Mouse (Mus musculus) kidney, adult 9 months (tissue): ENCODE data around the gene Srbd1.

ENCODE experiments used
- DNase-seq: peaks from one replicate; pipeline ENCODE4 v3.0.0; 2022

Gene Srbd1

DNA sequence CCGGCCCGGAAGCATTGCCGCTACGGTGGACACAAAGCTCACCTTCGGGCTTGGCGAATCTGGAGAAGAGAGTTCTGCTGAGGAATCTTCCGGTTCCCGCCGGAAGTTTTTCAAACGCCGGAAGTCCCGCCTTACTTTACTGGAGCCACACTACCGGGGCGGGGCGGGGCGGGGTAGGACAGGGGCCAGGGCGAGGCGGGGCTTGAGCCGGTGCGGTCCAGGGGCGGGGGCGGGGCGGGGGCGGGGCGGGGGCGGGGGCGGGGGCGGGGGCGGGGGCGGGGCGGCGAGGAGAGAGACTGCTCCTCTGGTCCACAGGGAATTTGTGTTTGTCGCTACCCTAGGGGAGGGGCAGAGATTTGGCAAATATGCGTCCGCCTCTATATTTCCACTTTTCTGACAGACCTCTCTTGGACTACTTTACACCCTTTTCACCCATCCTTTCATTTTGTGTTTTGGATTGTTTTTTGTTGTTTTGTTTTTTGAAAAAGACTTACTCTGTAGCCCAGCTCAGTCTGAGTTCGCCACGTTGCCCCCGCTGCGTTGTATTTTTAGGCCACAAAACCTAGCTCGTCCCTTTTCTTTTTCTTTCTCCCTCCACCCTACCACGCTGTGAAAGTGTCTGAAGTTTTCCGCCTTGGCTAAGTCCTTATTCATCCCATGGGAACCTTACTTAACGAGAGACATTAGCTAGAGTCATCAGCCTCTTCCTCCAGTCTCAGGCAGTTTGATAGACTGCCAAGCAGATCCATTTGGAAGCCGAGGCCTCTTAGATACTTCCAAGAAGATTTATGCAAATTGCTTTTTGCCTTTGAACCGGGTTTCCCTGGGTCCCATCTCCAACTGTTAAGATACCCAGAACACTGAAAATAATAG lies at the start of gene Srbd1:
Srbd1 (minus strand) TSS at position 97 of the 873 bp plus-strand sequence.
- DNase-seq: peak; percentile 95

DNA sequence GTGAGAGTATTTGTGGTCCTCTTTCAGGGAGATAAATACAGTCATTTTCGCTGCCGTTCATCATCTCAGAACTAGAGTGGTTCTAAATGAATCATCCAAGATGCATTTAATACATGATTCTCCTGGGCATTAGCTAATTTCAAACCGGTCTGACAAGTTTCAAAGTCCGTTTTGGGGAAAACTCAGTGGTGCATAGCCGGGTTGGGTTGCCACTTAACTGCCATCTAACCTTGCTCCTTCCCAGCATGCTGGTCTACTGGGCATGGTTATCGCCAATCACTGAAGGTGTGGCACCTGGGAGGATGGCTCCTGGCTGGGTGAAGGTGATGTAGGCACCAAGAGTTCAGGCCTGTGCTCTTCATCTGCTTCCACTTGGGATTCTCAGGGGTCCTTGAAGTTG lies 49.0 kb upstream of the Srbd1 start:
- peak; percentile 86 for DNase-seq

- DNase-seq: no peak
Measured at GRCm38 (mm10) chr17:86187777-86188176, 42.8 kb upstream of the Srbd1 start.

GRCm38 (mm10) chr17:86185584-86185983 lies 40.6 kb upstream of the Srbd1 start:
- DNase-seq: no peak

DNA sequence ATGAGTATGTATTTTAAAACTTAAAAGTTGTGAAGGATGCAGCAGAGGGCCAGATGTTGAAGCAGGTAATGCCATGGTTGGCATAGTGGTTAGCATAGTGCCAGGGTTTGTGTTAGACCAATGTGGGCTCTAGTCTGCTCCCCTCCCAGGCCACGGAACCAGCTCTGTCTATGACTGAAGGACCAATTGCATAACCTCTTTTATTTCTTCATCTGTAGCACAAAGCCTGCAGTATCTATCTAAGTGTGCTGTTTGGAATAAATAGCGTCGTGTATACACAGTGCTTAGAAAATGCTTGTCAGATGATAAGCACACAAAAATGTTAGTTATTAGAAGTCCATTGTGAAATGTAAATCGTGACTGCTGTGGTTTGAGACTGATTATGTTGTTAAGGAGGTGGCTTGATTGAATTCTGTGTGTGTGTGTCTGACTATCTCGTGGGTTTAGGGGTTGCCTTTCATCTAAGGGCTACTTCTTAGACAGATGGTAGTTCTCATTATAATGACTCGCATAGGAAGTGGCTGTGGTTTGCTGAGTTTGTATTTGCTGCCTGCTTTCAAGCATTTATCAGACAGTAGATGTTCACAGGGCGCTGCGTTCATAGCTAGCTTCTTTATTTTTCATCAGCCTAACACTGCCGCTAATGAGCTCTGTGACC lies 39.7 kb upstream of the Srbd1 start:
- DNase-seq: no peak

DNA sequence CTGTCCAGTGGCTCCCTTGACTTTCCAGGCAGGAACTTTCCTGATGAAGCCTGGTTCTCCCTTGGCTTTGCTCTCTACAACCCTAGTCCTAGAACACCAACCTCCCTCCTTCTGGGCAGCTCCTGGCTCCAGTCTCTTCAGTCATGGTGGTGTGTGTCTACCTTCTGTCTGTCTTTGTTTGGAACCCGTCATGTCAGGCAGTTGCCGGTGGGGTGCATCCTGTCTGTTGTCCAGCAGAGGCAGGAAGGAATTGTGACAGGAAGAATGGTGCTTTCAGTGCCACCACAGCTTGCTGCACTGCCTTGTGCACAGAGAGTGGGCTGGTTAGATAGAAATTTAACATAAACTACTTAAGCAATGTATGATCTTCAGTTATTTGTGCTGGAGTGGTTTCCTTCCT lies 38.8 kb upstream of the Srbd1 start:
- no peak for DNase-seq

DNA sequence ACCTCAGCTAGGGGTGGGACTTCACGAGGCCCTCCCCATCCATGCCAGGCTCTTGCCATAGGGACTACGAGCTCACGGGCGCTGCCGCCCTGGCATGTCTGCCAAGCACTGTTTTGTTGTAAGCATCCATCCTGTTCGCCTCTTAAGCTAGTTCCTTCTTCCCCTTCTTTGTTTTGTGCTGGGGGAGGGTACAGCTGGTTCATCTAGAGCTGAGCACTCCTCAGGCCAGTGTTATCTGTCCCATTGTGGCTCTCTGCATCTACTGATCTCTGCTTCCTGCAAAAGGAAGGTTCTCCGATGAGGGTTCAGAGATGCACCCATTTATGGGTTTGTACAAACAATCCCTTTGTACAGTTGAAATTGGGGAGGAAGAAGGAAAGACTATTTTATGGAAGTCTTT lies 31.7 kb upstream of the Srbd1 start:
- DNase-seq: no peak

GRCm38 (mm10) chr17:86175516-86175915 lies 30.5 kb upstream of the Srbd1 start:
- no peak for DNase-seq

DNA sequence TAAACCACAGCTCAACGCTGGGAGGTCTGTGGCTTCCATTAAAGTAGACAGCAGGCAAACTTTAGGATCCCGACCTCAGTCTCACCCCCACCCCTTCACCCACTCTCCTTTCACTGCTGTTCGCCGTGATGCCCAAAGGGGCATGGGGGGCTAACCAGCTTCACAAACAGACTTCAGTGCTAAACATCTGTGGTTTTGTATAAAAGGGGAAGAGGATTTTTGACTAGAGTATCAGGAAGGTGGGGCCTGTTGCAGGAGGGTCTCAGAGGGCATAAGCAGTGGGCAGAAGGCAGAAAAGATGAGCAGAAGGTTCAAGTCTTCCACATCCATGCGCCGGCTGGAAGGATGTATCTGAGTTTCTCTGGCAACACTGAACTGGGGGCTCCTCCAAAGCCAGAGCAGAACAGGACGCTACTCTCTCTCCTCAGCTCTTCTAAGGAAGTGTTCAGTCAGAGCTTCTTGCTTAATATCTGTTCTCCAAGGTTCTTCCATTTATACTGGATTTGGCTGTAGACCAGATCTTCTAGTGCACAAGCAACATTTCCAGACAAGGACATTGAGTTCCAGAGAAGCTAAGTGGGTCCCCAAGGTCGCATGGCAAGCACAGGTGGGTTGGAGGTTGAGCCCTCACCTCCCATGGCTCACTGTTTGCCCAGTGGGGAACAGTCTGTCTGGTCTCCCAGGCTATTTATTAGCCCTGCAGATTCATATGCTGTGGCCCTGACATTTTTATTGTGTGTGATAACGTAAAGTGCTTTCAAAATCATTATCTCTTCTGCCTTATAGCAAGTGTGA lies 25.4 kb upstream of the Srbd1 start:
- DNase-seq: no peak

- DNase-seq: no peak
Measured at GRCm38 (mm10) chr17:86169092-86169491, 24.1 kb upstream of the Srbd1 start.

GRCm38 (mm10) chr17:86168231-86168981 lies 23.4 kb upstream of the Srbd1 start:
- no peak for DNase-seq

DNA sequence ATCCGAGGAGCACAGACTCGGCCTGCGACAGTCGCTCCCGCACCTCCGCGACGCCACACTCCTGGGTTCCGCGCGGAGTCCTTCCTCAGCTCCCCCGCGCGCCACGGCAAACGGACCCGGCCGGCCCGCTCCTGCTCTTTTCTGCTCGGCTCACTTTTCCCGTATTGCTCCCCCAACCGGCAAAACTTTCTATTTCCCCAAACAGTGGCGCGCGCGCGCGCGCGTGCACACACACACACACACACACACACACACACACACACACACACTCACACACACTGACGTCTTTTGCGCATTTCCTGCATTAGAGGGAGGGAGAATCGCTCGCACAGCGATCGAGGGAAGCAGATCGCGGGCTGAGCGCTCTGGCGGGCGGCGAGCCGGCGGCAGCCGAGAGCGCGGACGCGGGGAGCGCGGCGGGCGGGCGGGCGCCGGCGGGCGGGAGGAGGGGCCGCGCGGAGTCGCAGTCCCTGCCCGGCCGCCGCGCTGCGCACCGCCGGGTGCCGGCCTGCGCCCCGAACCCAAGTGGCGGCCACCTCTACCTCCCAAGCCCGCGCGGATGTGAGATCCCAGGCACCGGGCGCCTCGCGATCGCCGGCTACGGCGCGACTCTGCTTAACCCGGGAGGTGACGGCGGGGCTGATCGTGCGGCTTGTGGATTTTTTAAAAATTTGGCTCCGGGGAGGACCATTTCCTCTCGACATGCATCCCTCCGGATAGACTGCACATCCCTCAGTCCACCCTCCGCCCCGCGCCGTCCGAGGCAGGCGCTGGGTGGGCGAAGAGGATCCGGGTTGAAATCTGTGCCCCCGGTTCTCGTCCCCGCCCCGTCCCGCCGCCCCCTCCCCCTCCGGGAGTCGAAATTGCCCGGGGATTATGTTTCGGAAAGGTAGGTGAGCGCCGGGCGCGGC lies 22.6 kb upstream of the Srbd1 start, which contains the start of gene Prkce:
Prkce (plus strand) TSS at position 466 of the 911 bp plus-strand sequence.
- peak; percentile 88 for DNase-seq

DNA sequence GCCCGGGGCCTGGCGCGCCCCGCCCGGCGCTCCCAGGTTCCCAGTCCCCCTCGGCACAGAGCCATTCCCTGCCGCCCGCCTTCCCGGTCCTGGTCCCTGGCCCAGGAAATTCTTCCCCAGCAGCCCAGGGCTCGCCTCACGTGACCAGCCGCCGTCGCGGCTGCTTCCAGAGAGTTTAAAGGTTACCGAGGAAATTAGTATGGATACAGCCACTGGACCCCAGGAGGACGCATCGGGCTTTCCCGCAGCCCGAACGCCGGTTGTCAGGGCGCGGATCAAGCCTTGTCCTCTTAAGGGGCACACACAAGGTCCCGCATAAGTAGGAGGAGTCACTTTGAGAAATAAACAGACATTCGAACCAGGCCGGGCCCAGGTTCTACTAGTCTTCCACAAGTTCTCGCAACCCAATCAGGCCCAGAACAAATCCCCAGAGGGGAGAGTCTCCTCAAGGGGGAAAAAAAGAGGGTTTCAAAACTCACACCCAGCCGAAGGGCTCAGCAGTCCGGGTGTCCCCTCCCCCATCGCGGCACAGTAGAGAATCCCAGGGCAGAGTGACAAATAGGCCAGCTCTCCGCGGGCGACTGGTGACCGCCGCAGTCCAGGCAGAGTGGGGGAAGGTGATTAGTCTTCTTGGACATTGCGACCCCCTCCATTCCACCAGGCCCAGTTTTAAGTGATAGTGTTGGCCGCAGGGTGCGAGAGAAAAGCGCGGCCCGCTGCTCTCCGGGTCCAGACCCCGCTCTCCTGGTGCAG lies 21.8 kb upstream of the Srbd1 start:
- peak; percentile 95 for DNase-seq

- DNase-seq: no peak
Measured at GRCm38 (mm10) chr17:86166051-86166566, 21.1 kb upstream of the Srbd1 start.

- no peak for DNase-seq
Measured at GRCm38 (mm10) chr17:86164416-86164815, 19.4 kb upstream of the Srbd1 start.

- no peak for DNase-seq
Measured at GRCm38 (mm10) chr17:86162672-86163071, 17.7 kb upstream of the Srbd1 start.

- no peak for DNase-seq
Measured at GRCm38 (mm10) chr17:86156999-86157398, 12.0 kb upstream of the Srbd1 start.

- peak; percentile 84 for DNase-seq
Measured at GRCm38 (mm10) chr17:86150867-86151348, 5.9 kb upstream of the Srbd1 start.

DNA sequence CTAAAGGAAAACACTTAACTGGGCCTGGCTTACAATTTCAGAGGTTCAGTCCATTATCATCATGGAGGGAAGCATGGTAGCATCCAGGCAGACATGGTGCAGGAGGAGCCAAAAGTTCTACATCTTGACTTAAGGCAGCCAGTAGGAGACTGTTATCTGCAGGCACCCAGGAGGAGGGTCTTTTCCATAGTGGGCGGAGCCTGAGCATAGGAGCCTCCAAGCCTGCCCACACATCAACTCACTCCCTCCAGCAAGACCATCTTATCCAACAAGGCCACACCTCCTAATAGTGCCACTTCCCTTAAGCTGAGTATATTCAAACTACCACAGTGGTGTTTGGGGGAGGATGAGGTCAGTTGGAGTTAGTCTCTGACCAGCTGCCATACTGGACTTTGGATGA lies 4.8 kb upstream of the Srbd1 start:
- no peak for DNase-seq

GRCm38 (mm10) chr17:86144537-86145078 lies 367 bp downstream of the Srbd1 start:
- DNase-seq: no peak
